Mouse (Mus musculus) thymus, adult 18-20 months (tissue): Measurements from ENCODE around the gene Pde4a.
A peak's percentile ranks its signal among the peaks of the same experiment; 100 is the strongest.

Experiments
- DNase-seq, 2 experiments: peaks; one replicate each; pipeline ENCODE4 v3.0.0; 2022; ENCODE audit warnings: mixed read lengths in 2 of 2

The Pde4a gene

GRCm38 (mm10) chr9:21165041-21165951, at the start of gene Pde4a:
TSS of gene Pde4a (plus strand) at chr9:21165714.
- peak in 1 of 2 experiments; percentile 54 for DNase-seq

DNA sequence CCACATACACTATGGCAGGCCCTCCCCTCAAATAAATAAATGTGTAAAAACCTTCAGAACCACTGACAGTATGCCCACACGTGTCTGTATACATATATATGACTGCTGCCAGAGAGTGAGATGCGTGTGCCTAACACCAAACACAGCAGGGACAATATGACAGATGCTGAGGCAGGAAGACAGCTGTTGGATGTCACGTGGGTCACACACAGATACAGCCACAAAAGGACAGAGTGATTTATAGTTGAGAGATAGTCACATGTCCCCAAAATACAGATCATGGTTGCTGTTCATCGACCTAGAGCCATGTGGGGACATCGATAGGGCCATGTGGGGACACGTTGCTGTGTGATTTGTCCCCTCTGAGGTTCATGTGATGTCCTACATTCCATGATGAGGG, 48.4 kb upstream of the Pde4a start:
- DNase-seq = no peak

- no peak for DNase-seq
Observed at GRCm38 (mm10) chr9:21121483-21121882, 44.0 kb upstream of the Pde4a start.

GRCm38 (mm10) chr9:21124837-21125236, 40.7 kb upstream of the Pde4a start:
- DNase-seq = no peak

- no peak for DNase-seq
Observed at GRCm38 (mm10) chr9:21125502-21126258, 39.8 kb upstream of the Pde4a start.

DNA sequence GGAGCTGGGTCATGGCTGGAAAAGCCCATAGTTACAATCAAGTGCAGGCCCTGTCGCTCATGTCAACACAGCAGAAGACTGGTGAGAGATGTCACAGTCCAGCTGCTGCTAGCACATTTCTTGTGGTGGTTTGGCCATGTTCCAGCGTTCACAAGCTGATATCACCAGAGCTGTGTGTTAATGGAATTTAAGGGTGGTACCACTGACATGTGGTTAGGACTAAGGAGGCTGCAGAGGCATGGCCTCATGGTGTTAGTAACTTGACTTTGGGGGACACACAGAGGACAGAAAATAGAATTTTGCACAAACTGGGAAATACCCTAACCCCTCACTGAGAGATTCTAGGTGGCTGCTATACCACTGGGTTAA, 39.3 kb upstream of the Pde4a start:
- DNase-seq = no peak

DNA sequence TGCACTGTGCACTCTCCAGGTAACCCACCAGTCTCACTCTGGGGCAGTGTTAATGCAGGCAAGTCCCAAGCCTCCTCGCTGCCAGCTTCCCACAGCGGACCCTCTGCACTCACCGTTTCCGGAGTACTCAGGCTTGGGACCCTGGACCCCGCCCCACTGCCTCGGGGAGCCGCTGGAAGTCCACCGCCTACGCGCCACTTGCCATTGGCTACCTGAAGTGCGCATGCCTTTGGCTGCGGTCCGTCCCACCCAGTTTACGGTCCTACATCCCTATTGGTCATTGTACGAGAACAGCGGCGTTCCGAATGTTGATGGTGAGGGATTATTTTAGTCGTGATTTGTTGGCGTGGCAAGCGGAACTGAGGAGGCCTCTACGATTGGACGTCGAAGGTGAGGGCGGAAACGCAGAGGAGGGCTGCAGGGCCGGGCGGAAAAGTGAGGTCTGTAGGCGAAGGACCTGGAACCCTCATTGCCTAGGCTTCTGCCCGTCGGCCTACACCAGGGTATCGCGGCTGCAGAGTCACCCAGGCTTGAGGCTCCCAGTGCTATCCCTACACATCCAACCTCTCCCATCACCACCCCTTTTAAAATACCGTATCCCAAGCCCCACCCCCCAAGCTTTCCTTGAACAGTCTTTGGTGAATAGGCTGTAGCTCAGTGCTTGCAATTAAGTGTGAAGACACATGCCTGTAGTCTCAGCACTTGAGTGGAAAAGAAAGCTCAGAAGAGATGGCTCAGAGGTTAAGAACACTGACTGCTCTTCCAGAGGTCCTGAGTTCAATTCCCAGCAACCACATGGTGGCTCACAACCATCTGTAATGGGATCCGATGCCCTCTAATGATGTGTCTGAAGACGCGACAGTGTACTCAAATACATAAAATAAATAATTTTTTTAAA, 34.2 kb upstream of the Pde4a start, which contains the start of gene Tyk2:
Gene Tyk2, minus strand, starts transcription at position 185 of the 898 bp plus-strand sequence.
- DNase-seq = peak; percentile 82 to 93

GRCm38 (mm10) chr9:21132102-21132775, 33.3 kb upstream of the Pde4a start:
- DNase-seq = no peak

DNA sequence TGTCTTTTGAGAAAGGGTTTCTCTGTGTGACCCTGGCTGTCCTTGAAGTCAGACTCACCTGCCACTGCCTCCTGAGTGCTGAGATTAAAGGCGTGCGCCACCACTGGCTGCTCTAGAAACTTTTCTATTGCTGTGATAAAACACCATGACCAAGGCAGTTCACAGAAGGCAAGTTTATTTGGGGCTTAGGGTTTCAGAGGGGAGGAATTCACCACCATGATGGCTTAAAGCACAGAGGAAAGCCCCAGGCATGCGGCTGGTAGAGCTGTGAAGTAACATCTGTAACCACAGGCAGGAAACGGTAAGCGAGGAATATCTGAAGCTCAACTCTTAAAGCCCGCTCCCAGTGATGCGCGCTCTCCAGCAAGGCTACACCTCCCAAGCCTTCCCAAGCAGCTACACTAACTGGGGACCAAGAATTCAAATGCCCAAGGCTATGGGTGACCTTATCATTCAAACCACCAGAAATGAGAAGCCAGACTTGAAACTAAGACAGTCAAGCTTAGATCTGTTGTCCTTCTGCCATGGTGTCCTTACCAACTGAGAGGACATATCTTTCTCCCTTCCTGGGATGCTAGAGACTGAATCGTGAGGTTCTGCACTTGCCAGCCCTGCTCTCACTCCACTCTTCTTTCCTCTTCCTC, 32.3 kb upstream of the Pde4a start:
- peak; percentile 33 to 57 for DNase-seq

- DNase-seq = no peak
Observed at GRCm38 (mm10) chr9:21134595-21135328, 30.8 kb upstream of the Pde4a start.

GRCm38 (mm10) chr9:21135329-21135890, 30.1 kb upstream of the Pde4a start:
- DNase-seq = no peak

- DNase-seq = no peak
Observed at GRCm38 (mm10) chr9:21135941-21136381, 29.6 kb upstream of the Pde4a start.

- DNase-seq = no peak
Observed at GRCm38 (mm10) chr9:21136401-21136800, 29.1 kb upstream of the Pde4a start.

DNA sequence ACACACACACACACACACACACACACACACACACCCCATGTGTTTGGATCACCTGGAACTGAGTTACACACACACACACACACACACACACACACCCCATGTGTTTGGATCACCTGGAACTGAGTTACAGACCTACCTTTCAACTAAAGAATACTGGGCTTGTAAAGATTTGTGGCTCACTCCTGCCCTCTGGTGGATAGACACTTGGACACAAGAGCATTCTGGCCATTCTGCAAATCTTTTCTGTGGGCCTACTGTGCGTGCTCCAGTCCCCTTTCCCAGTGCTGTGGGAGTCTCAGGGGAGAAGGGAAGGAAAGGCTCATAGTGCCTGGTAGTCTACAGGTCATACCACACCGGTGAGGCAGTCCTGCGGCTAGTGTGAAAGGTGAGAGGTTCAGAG, 28.3 kb upstream of the Pde4a start:
- peak in 1 of 2 experiments; percentile 53 for DNase-seq

DNA sequence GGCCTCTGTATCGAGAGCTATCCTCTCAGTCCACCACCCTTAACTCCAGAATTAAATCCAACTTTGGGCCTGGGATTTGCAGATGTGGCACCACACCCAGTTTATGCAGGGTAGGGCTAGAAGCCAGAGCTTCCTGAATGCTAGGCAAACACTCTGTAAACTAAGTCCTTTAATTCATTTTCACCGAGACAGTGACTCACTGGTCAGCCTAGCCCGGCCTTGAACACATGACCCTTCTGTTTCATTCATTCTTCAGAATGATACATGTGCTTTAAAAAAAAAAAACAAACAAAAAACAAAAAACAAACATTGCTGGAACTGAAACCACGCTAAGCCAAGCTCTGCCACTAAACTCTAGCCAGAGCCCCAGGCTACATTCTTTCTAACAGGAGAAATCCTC, 27.1 kb upstream of the Pde4a start:
- DNase-seq = no peak

- DNase-seq = no peak
Observed at GRCm38 (mm10) chr9:21141922-21142321, 23.6 kb upstream of the Pde4a start.

GRCm38 (mm10) chr9:21144361-21144760, 21.2 kb upstream of the Pde4a start:
- no peak for DNase-seq

GRCm38 (mm10) chr9:21145431-21145830, 20.1 kb upstream of the Pde4a start:
- no peak for DNase-seq

DNA sequence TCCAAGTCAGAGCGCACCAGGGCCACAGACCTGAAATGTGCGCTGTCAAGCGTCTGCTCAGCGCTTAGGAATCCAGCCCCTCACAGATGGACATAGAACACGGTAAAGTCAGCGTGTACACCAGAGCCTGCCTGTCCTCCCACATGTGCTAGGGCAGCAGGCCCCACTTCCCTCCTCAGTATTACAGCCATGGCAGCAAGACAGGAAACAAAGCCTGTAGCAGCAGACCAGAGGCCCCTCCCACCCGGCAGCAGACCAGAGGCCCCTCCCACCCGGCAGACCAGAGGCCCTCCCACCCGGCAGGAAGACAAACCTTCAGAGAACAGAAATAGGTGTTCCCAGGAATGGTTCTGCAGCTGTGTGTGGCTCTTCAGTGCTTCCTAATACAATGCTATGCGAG, 18.8 kb upstream of the Pde4a start:
- DNase-seq = peak in 1 of 2 experiments; percentile 47

DNA sequence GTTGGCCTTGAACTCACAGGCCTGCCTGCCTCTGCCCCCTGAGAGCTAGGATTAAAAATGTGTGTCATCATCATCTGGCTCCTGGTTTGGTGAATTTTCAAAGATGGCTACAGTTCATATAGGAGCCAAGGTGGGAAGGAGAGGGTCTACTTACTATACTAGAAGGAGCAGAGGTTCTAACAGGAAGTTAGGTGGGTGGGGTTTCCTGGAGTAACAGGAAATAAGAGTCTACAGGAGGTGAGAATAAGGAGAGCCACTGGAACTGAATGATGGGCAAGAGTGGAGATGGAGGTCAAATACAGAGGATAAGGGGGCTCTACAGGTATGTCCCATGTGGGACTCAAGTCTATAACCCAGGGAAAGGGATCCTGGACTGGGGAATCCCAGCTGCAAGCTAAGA, 17.1 kb upstream of the Pde4a start:
- no peak for DNase-seq
